Mouse (Mus musculus): ENCODE measurements at regions not wholly inside any gene's neighbourhood (a gene's known extent, or its start where the extent isn't known, plus 50 kb on each side); places are given as distances from the start of the nearest gene placed in this dataset.

GRCm38 (mm10) chr3:52651862-52652475 lies 365.1 kb downstream of the Cog6 start:
- H3K9me3 ChIP-seq (replicated peaks), result peaks cover 59% of the 10 kb centered on the region
- ATAC-seq (ENCODE audit: extremely low read depth, insufficient number of reproducible peaks, low FRiP score, poor library complexity, severe bottlenecking), result no peak
- no peak for DNase-seq (ENCODE audit: low spot score)
- H3K4me1 ChIP-seq (ENCODE audit: insufficient read depth, low read depth, low read length), result no peaks in the 10 kb centered on the region
- no peaks in the 10 kb centered on the region for H3K36me3 ChIP-seq (replicated peaks)
- no peak for TF ChIP-seq GATA1 (IDR thresholded peaks at IDR 0.05; ENCODE audit: borderline replicate concordance, low read length)
- no peak for TF ChIP-seq CTCF (IDR thresholded peaks at IDR 0.05; ENCODE audit: low read depth, low read length)
- TF ChIP-seq GATA2 (IDR thresholded peaks at IDR 0.05; ENCODE audit: borderline replicate concordance, low read depth, low read length), result no peak
- TF ChIP-seq TAL1 (conservative IDR thresholded peaks at IDR 0.05; ENCODE audit: low read depth, low read length), result no peak
- no peak for TF ChIP-seq POLR2AphosphoS5 (IDR thresholded peaks at IDR 0.05; ENCODE audit: insufficient replicate concordance, low read depth, low read length)
- no peak overlapping the region for H3K4me3 ChIP-seq (ENCODE audit: low read depth, low read length)
- H3K27me3 ChIP-seq (ENCODE audit: insufficient read depth, low read length), result no peaks in the 10 kb centered on the region

DNA sequence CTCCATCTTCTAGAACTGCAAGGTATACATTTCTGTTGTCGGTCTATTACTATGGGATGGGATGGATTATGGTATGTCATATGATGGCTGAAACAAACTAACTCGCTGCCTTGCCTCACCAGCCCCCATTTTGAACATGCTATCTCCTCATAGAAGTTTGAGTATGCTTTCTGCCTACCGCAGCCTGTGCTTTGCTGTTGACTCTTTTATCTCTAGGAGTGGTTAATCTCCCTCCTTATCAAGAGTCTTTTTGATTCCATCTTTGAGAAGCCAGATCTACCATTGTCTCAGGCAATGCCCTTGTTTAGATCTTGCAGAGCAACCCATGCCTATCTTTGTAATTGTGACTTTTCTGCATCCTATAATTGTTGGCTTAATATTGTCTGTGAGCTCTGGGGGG lies 367.0 kb downstream of the Cog6 start:
- H3K36me3 ChIP-seq (replicated peaks), result no peaks in the 10 kb centered on the region
- DNase-seq (ENCODE audit: low spot score) (no peak), ATAC-seq (ENCODE audit: extremely low read depth, insufficient number of reproducible peaks, low FRiP score, poor library complexity, severe bottlenecking) (no peak)
- H3K4me3 ChIP-seq (ENCODE audit: low read depth, low read length), result no peak overlapping the region
- TF ChIP-seq GATA1 (IDR thresholded peaks at IDR 0.05; ENCODE audit: borderline replicate concordance, low read length), result no peak
- TF ChIP-seq POLR2AphosphoS5 (IDR thresholded peaks at IDR 0.05; ENCODE audit: insufficient replicate concordance, low read depth, low read length), result no peak
- no peak for TF ChIP-seq GATA2 (IDR thresholded peaks at IDR 0.05; ENCODE audit: borderline replicate concordance, low read depth, low read length)
- no peak for TF ChIP-seq TAL1 (conservative IDR thresholded peaks at IDR 0.05; ENCODE audit: low read depth, low read length)
- TF ChIP-seq CTCF (IDR thresholded peaks at IDR 0.05; ENCODE audit: low read depth, low read length), result no peak
- H3K27me3 ChIP-seq (ENCODE audit: insufficient read depth, low read length), result no peaks in the 10 kb centered on the region
- H3K4me1 ChIP-seq (ENCODE audit: insufficient read depth, low read depth, low read length), result no peaks in the 10 kb centered on the region
- peaks cover 56% of the 10 kb centered on the region for H3K9me3 ChIP-seq (replicated peaks)

DNA sequence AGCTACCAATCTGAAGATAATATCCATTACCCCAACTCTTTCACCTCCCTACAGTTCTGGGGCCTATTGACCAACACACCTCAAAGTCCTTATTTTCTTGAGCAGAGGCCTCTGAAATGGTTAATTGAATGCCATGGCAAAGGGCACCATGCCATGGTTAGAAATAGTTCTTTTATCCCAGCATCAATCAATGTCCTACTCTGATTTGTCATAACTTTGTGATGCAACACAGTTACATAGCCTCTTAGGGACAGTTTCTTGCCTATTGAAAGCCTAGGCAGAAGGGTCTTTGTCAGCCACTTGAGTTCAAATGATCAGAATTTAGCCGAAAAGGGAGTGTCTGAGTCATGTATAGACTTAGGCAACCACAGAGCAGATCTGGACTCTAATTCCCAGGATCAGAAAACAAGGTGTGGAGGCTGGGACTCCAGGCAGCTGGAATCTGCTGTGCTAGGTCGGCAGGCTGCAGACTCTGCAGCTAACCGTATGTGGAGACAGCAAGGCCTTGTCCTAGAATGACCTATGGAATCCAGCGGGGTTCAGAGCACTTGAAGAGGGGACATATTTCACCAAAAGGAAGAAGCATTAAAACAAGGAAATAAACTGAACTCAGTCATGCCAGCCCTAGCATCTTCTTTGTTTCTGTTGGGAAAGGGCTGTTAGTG lies 368.1 kb downstream of the Cog6 start:
- TF ChIP-seq GATA1 (IDR thresholded peaks at IDR 0.05; ENCODE audit: borderline replicate concordance, low read length) (no peak), CTCF (IDR thresholded peaks at IDR 0.05; ENCODE audit: low read depth, low read length) (no peak), GATA2 (IDR thresholded peaks at IDR 0.05; ENCODE audit: borderline replicate concordance, low read depth, low read length) (no peak), POLR2AphosphoS5 (IDR thresholded peaks at IDR 0.05; ENCODE audit: insufficient replicate concordance, low read depth, low read length) (no peak), TAL1 (conservative IDR thresholded peaks at IDR 0.05; ENCODE audit: low read depth, low read length) (no peak)
- Histone ChIP-seq H3K36me3 (replicated peaks) (no peaks in the 10 kb centered on the region), H3K9me3 (replicated peaks) (peaks cover 60% of the 10 kb centered on the region), H3K4me1 (ENCODE audit: insufficient read depth, low read depth, low read length) (no peaks in the 10 kb centered on the region), H3K4me3 (ENCODE audit: low read depth, low read length) (no peak overlapping the region), H3K27me3 (ENCODE audit: insufficient read depth, low read length) (no peaks in the 10 kb centered on the region)
- ATAC-seq (ENCODE audit: extremely low read depth, insufficient number of reproducible peaks, low FRiP score, poor library complexity, severe bottlenecking) (no peak), DNase-seq (ENCODE audit: low spot score) (no peak)

GRCm38 (mm10) chr3:52647900-52648299 lies 369.1 kb downstream of the Cog6 start:
- Histone ChIP-seq H3K27me3 (ENCODE audit: insufficient read depth, low read length) (no peaks in the 10 kb centered on the region), H3K4me3 (ENCODE audit: low read depth, low read length) (no peak overlapping the region), H3K9me3 (replicated peaks) (peaks cover 64% of the 10 kb centered on the region), H3K4me1 (ENCODE audit: insufficient read depth, low read depth, low read length) (no peaks in the 10 kb centered on the region), H3K36me3 (replicated peaks) (no peaks in the 10 kb centered on the region)
- DNase-seq (ENCODE audit: low spot score), result no peak
- TF ChIP-seq GATA1 (IDR thresholded peaks at IDR 0.05; ENCODE audit: borderline replicate concordance, low read length) (no peak), CTCF (IDR thresholded peaks at IDR 0.05; ENCODE audit: low read depth, low read length) (no peak), TAL1 (conservative IDR thresholded peaks at IDR 0.05; ENCODE audit: low read depth, low read length) (no peak), POLR2AphosphoS5 (IDR thresholded peaks at IDR 0.05; ENCODE audit: insufficient replicate concordance, low read depth, low read length) (no peak), GATA2 (IDR thresholded peaks at IDR 0.05; ENCODE audit: borderline replicate concordance, low read depth, low read length) (no peak)
- ATAC-seq (ENCODE audit: extremely low read depth, insufficient number of reproducible peaks, low FRiP score, poor library complexity, severe bottlenecking), result no peak

DNA sequence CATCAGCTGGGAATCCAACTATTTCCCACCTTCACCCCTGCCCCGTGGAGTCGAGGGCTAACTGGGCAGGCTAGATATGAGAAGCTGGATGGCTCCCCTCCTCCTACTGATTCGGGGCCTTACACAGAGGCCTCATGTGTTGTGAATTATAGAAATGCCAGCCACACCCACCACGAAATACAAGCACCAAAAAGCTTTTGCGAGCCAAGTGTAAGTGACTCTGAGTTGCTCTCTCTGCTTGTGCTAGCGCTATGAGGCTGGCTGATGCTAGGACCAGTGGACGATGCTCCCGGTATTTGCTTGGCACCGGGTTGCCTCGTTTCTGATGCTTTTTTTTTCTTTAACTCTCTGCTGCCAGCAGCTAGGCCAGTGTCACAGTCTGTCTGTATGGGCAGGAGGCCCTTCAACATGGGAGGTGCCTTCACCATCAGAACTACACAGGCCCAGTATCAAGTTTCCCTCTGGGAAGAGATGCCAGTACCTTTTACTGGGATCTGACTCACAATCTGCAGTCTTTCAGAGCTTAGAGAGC lies 369.8 kb downstream of the Cog6 start:
- H3K9me3 ChIP-seq (replicated peaks), result peaks cover 68% of the 10 kb centered on the region
- H3K36me3 ChIP-seq (replicated peaks), result no peaks in the 10 kb centered on the region
- no peaks in the 10 kb centered on the region for H3K4me1 ChIP-seq (ENCODE audit: insufficient read depth, low read depth, low read length)
- DNase-seq (ENCODE audit: low spot score) (no peak), ATAC-seq (ENCODE audit: extremely low read depth, insufficient number of reproducible peaks, low FRiP score, poor library complexity, severe bottlenecking) (no peak)
- TF ChIP-seq GATA2 (IDR thresholded peaks at IDR 0.05; ENCODE audit: borderline replicate concordance, low read depth, low read length), result no peak
- no peak overlapping the region for H3K4me3 ChIP-seq (ENCODE audit: low read depth, low read length)
- no peaks in the 10 kb centered on the region for H3K27me3 ChIP-seq (ENCODE audit: insufficient read depth, low read length)

GRCm38 (mm10) chr3:52645156-52645555 lies 371.9 kb downstream of the Cog6 start:
- TF ChIP-seq TAL1 (conservative IDR thresholded peaks at IDR 0.05; ENCODE audit: low read depth, low read length) (no peak), POLR2AphosphoS5 (IDR thresholded peaks at IDR 0.05; ENCODE audit: insufficient replicate concordance, low read depth, low read length) (no peak), CTCF (IDR thresholded peaks at IDR 0.05; ENCODE audit: low read depth, low read length) (no peak), GATA1 (IDR thresholded peaks at IDR 0.05; ENCODE audit: borderline replicate concordance, low read length) (no peak), GATA2 (IDR thresholded peaks at IDR 0.05; ENCODE audit: borderline replicate concordance, low read depth, low read length) (no peak)
- no peaks in the 10 kb centered on the region for H3K27me3 ChIP-seq (ENCODE audit: insufficient read depth, low read length)
- peaks cover 76% of the 10 kb centered on the region for H3K9me3 ChIP-seq (replicated peaks)
- ATAC-seq (ENCODE audit: extremely low read depth, insufficient number of reproducible peaks, low FRiP score, poor library complexity, severe bottlenecking) (no peak), DNase-seq (ENCODE audit: low spot score) (no peak)
- H3K36me3 ChIP-seq (replicated peaks), result no peaks in the 10 kb centered on the region
- no peaks in the 10 kb centered on the region for H3K4me1 ChIP-seq (ENCODE audit: insufficient read depth, low read depth, low read length)
- no peak overlapping the region for H3K4me3 ChIP-seq (ENCODE audit: low read depth, low read length)
